Mouse (Mus musculus) midbrain, embryonic 13.5 days (tissue): ENCODE measurements around the gene Hist2h2be. TPM values are rescaled to one million over a fixed set of nuclear protein-coding genes. Genes with fewer than 3 reads are reported as not detected.
"Not testable (repeated sequence)": the region's sequence is repeated elsewhere in the genome, so short reads cannot be mapped to it uniquely, and the experiment has no call there.

ENCODE experiments used
- ATAC-seq: fragments of 200-750 bp; cut with Nextera tagmentation; 2 replicates; pipeline ENCODE4 v1.8.0; 2017; ENCODE audit warnings: mild to moderate bottlenecking, moderate TSS enrichment, moderate library complexity
- H3K27ac ChIP-seq: fragments of 300-500 bp; sonication (generic); 2 replicates; pipeline ENCODE4 v1.5.1; 2015; ENCODE audit warnings: inconsistent platforms, mild to moderate bottlenecking, moderate library complexity
- H3K27me3 ChIP-seq: fragments of 300-500 bp; sonication (generic); 2 replicates; pipeline ENCODE4 v1.6.1; 2015; ENCODE audit warnings: mild to moderate bottlenecking, inconsistent platforms
- H3K36me3 ChIP-seq: fragments of 300-500 bp; sonication (generic); 2 replicates; pipeline ENCODE4 v1.6.1; 2015; ENCODE audit warnings: mild to moderate bottlenecking, inconsistent platforms
- H3K4me1 ChIP-seq: fragments of 300-500 bp; sonication (generic); replicated peaks from 2 replicates; pipeline ENCODE4 v1.6.1; 2015; ENCODE audit warnings: inconsistent platforms
- H3K4me2 ChIP-seq: fragments of 300-500 bp; sonication (generic); replicated peaks from 2 replicates; pipeline ENCODE4 v1.6.1; 2015; ENCODE audit warnings: moderate library complexity, mild to moderate bottlenecking, inconsistent platforms
- H3K4me3 ChIP-seq: fragments of 300-500 bp; sonication (generic); replicated peaks from 2 replicates; pipeline ENCODE4 v1.5.1; 2015; ENCODE audit warnings: mild to moderate bottlenecking, inconsistent platforms
- H3K9ac ChIP-seq: fragments of 300-500 bp; sonication (generic); replicated peaks from 2 replicates; pipeline ENCODE4 v1.6.1; 2015; ENCODE audit warnings: mild to moderate bottlenecking, inconsistent platforms
- H3K9me3 ChIP-seq: fragments of 300-500 bp; sonication (generic); 2 replicates; pipeline ENCODE4 v1.6.1; 2016; ENCODE audit warnings: mild to moderate bottlenecking, inconsistent platforms
- WGBS: fragments of 180-500 bp; shearing (Covaris S2); methylation state at CpG from one replicate; pipeline ENCODE4 v1.1.7; 2015; 5-methylcytosine and 5-hydroxymethylcytosine counted together
- polyA plus RNA-seq: library from polyadenylated mRNA; unstranded; fragments of >200 nt; fragmentation: Nextera tagmentation; extraction: Ambion mirVana; gene quantifications from 2 replicates; pipeline ENCODE4 v1.2.1, GENCODE M21; 2015

Gene Hist2h2be
- 5.9 and 6.5 TPM in 2 replicates for polyA plus RNA-seq

DNA sequence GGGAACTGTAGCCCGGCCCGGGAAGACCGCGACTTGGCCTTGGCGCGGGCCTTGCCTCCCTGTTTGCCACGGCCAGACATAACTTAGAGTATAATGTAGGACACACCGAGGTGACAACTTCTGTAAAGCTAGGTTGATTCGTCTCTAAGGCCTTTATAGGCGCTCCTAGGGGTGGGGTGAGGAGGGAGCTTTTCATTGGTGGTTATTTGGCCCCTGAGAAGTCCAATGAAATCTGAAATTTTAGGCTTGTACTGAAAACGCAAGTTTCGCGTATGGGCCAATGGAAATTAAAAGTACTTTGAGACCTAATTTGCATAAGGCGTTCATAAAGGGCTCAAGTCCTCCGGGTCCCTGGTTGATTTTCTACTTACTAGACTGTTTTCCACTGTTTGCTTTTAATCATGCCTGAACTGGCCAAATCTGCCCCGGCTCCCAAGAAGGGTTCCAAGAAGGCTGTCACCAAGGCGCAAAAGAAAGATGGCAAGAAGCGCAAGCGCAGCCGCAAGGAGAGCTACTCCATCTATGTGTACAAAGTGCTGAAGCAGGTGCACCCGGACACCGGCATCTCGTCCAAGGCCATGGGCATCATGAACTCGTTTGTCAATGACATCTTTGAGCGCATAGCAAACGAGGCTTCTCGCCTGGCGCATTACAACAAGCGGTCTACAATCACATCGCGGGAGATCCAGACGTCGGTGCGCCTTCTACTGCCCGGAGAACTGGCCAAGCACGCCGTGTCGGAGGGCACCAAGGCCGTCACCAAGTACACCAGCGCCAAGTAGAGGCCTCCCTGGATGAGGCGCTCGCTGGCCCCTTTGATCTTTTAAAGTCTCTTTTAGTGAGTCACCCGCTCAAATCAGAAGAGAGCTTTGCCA lies at the start of gene Hist2h2be, which contains the start of gene Hist2h2ac:
Hist2h2be (plus strand) TSS at position 355 of the 875 bp plus-strand sequence.
Hist2h2ac (minus strand) TSS at position 116 of the 875 bp plus-strand sequence.
- Histone ChIP-seq H3K4me3 (peak within 1 kb of the TSS; percentile 67), H3K9ac (peak within 1 kb of the TSS; percentile 82), H3K27me3 (0 out of 2 replicates have a peak, but pooled peaks cover 4% of the 10 kb centered on the region), H3K27ac (peak within 1 kb of the TSS; percentile 96), H3K9me3 (no peaks in the 10 kb centered on the region), H3K36me3 (no peaks in the 10 kb centered on the region), H3K4me2 (peak within 1 kb of the TSS; percentile 86), H3K4me1 (peaks cover 48% of the 10 kb centered on the region)
- WGBS = under 1% methylated on average over 43 of the region's 43 CpGs
- peak; percentile 73 for ATAC-seq

DNA sequence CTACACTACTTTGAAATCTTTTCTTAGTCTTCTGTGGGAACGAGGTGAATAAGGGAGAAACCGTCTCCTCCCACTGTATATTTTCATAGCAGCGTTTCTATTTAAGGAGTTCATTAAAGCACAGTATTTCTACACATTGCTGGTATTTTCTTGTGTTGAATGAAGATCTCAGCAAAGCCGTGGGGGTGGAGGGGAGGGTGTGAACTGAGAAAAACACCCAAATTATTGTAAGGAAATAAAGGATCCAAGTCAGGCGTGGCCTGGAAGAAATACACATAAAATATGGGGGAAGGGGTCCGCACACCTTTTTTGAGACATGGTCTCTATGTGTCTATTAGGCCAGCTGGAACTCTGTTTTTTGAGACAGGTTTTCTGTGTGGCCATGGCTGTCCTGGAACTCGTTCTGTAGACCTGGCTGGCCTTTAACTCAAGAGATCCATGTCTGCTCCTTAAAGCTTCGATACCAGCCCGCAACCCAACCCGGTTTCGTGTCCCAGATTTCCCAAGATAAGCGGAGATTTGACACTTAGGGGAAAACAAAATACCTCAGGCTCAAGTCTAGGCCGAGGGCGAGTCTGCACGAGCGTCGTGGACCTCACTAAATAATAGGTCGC lies 49.2 kb upstream of the Hist2h2be start:
- H3K4me3 ChIP-seq = peak overlapping the region; percentile 85
- 22% methylated on average over 18 of the region's 18 CpGs for WGBS
- H3K4me2 ChIP-seq = peak overlapping the region; percentile 99
- H3K27ac ChIP-seq = peak overlapping the region; percentile 99
- peaks cover 40% of the 10 kb centered on the region for H3K4me1 ChIP-seq
- peak; percentile 40 for ATAC-seq
- peaks cover 32% of the 10 kb centered on the region for H3K36me3 ChIP-seq
- no peaks in the 10 kb centered on the region for H3K9me3 ChIP-seq
- H3K9ac ChIP-seq = peak overlapping the region; percentile 88
- H3K27me3 ChIP-seq = no peaks in the 10 kb centered on the region

DNA sequence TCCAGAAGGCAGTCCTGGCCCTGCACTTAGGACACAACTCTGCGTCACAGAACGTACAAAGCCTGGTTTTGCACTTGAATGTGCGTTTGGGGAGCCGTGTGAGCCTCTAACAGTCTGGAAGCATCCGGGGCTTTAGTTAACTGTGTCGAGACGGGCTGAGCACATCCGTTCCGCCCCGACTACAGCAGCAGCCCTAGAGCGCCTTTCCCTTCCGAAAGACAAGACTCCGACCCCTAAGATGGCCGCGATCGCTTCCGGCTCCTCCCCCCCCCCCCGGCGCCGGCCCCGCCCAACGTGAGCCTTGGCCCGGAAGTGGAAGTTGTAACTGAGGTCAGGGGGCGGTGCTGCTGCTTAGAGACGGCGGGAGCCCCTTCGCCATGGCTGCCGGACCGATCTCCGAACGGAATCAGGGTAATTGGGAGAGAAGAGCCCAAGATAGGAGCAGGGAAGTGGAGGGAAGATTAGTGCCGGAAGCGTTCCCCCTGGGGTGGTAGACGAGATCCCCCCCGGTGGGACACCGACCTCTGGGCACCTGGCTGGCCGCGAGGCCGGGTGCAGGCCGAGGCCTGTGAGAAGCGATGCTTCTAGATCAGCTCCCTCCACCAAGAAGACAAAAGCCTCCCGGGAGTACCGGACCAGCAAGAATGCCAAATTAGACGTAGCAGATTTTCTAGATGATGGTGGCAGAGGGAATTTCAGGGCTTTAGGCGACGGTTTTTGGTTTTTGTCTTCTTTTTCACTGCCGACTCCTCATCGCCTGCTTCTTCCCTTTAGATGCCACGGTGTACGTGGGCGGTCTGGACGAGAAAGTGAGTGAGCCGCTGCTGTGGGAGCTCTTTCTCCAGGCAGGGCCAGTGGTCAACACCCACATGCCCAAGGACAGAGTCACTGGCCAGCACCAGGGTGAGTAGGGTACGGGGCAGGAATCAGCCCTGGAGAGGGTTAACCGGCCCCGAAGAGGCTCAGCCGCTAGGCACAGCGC lies 48.4 kb upstream of the Hist2h2be start, which contains the start of gene Sf3b4:
Sf3b4 (plus strand) TSS at position 136 of the 982 bp plus-strand sequence.
- WGBS = under 1% methylated on average over 57 of the region's 58 CpGs
- Histone ChIP-seq H3K9me3 (no peaks in the 10 kb centered on the region), H3K4me2 (peak within 1 kb of the TSS; percentile 99), H3K27me3 (no peaks in the 10 kb centered on the region), H3K4me3 (peak within 1 kb of the TSS; percentile 85), H3K9ac (peak within 1 kb of the TSS; percentile 88), H3K4me1 (peaks cover 40% of the 10 kb centered on the region), H3K27ac (peak within 1 kb of the TSS; percentile 99), H3K36me3 (peaks cover 38% of the 10 kb centered on the region)
- peak; percentile 96 for ATAC-seq

- peak overlapping the region; percentile 88 for H3K9ac ChIP-seq
- peak overlapping the region; percentile 99 for H3K4me2 ChIP-seq
- peaks cover 40% of the 10 kb centered on the region for H3K4me1 ChIP-seq
- H3K27ac ChIP-seq = 0 out of 2 replicates have a peak overlapping the region, but pooled peaks have one; percentile 99
- H3K9me3 ChIP-seq = no peaks in the 10 kb centered on the region
- WGBS = 39% methylated on average over 7 of the region's 7 CpGs
- H3K36me3 ChIP-seq = peaks cover 45% of the 10 kb centered on the region
- H3K27me3 ChIP-seq = no peaks in the 10 kb centered on the region
- ATAC-seq = no peak
- peak overlapping the region; percentile 85 for H3K4me3 ChIP-seq
Measured at GRCm38 (mm10) chr3:96173185-96173584, 47.7 kb upstream of the Hist2h2be start.

DNA sequence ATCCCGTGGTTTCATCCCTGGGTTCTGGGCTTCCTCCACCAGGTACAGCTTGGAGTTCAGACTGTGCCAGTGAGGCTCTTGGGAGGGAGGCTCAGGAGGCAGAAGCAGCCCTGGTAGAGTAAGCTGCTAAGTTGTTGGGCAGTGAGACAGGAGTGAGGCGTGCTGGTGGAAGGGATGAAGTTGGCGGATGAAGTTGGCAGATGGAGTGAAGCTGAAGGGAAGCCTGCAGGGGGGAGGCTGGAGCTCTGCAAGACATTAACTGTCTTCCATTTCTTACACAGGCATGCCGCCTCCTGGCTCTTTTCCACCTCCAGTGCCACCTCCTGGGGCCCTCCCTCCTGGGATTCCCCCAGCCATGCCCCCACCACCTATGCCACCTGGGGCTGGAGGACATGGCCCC lies 46.9 kb upstream of the Hist2h2be start:
- H3K4me3 ChIP-seq = 0 out of 2 replicates have a peak overlapping the region, but pooled peaks have one; percentile 85
- 93% methylated on average over 4 of the region's 4 CpGs for WGBS

DNA sequence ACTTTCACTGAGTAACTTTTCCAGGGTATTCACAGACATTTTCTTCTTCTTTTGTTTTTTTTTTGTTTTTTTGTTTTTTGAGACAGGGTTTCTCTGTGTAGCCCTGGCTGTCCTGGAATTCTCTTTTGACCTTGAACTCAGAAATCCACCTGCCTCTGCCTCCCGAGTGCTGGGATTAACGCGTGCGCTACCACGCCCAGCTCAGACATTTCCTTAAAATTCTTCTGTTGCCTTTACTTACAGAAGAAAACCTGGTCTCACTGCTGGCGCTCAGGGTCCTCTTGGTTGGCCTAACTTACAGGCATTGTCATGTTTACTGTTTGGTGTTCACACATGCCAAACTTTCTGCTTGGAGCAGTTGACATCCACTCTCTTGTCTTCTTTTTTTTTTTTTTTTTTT lies 45.7 kb upstream of the Hist2h2be start:
- H3K4me2 ChIP-seq = no peak overlapping the region
- H3K27me3 ChIP-seq = no peaks in the 10 kb centered on the region
- 97% methylated on average over 6 of the region's 6 CpGs for WGBS
- H3K4me1 ChIP-seq = peaks cover 39% of the 10 kb centered on the region
- ATAC-seq = no peak
- H3K4me3 ChIP-seq = no peak overlapping the region
- H3K27ac ChIP-seq = no peak overlapping the region
- H3K9ac ChIP-seq = no peak overlapping the region
- H3K36me3 ChIP-seq = peaks cover 50% of the 10 kb centered on the region
- H3K9me3 ChIP-seq = no peaks in the 10 kb centered on the region

More for the DNA sequence above, 46.9 kb upstream of the Hist2h2be start:
- not testable (repeated sequence) for H3K27ac ChIP-seq, H3K27me3 ChIP-seq, H3K9ac ChIP-seq, H3K9me3 ChIP-seq, ATAC-seq
- Histone ChIP-seq H3K4me2 (0 out of 2 replicates have a peak overlapping the region, but pooled peaks have one; percentile 99), H3K36me3 (peaks cover 52% of the 10 kb centered on the region), H3K4me1 (peaks cover 40% of the 10 kb centered on the region)

GRCm38 (mm10) chr3:96178427-96178826 lies 42.5 kb upstream of the Hist2h2be start:
- H3K9ac ChIP-seq = no peak overlapping the region
- H3K27me3 ChIP-seq = no peaks in the 10 kb centered on the region
- peaks cover 47% of the 10 kb centered on the region for H3K36me3 ChIP-seq
- peaks cover 44% of the 10 kb centered on the region for H3K4me1 ChIP-seq
- H3K4me2 ChIP-seq = no peak overlapping the region
- no peak overlapping the region for H3K4me3 ChIP-seq
- WGBS = 94% methylated on average over 4 of the region's 4 CpGs
- no peak overlapping the region for H3K27ac ChIP-seq
- no peaks in the 10 kb centered on the region for H3K9me3 ChIP-seq
- no peak for ATAC-seq

- no peak overlapping the region for H3K27ac ChIP-seq
Measured at GRCm38 (mm10) chr3:96178902-96179301, 42.0 kb upstream of the Hist2h2be start.

DNA sequence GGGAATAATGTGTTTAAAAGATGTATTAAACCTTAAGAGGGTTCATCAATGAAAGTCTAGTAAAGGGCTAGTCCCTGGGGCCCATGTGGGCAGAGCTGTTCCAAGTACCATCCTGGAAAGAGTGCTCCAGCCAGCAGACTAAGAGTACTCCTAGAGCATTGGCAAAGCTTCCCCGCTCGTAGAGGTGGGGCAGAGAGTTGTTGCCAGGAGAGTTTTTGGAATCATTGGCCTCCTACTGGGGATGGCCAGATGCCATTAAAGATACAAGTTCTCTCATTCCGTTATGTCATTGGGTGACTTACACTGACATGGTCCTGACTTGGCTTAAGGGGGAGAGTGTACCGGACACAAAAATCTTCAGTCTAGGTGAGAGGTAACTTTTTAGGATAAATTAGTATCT lies 41.4 kb upstream of the Hist2h2be start:
- Histone ChIP-seq H3K9me3 (no peaks in the 10 kb centered on the region), H3K4me1 (peaks cover 35% of the 10 kb centered on the region), H3K9ac (no peak overlapping the region), H3K27me3 (no peaks in the 10 kb centered on the region), H3K4me3 (no peak overlapping the region), H3K36me3 (peaks cover 40% of the 10 kb centered on the region), H3K27ac (no peak overlapping the region), H3K4me2 (no peak overlapping the region)
- 62% methylated on average over 4 of the region's 4 CpGs for WGBS
- no peak for ATAC-seq

More at GRCm38 (mm10) chr3:96178902-96179301, 42.0 kb upstream of the Hist2h2be start:
- peaks cover 41% of the 10 kb centered on the region for H3K4me1 ChIP-seq
- no peak overlapping the region for H3K4me3 ChIP-seq
- H3K9ac ChIP-seq = no peak overlapping the region
- no peaks in the 10 kb centered on the region for H3K9me3 ChIP-seq
- ATAC-seq = no peak
- H3K4me2 ChIP-seq = no peak overlapping the region
- H3K36me3 ChIP-seq = peaks cover 46% of the 10 kb centered on the region
- no peaks in the 10 kb centered on the region for H3K27me3 ChIP-seq
- WGBS = 86% methylated on average over 2 of the region's 2 CpGs

- Histone ChIP-seq H3K4me3 (peak within 1 kb of the TSS; percentile 69), H3K27ac (peak within 1 kb of the TSS; percentile 82), H3K36me3 (peaks cover 40% of the 10 kb centered on the region), H3K9me3 (no peaks in the 10 kb centered on the region), H3K9ac (peak within 1 kb of the TSS; percentile 85), H3K4me1 (peaks cover 29% of the 10 kb centered on the region), H3K4me2 (peak within 1 kb of the TSS; percentile 67), H3K27me3 (no peaks in the 10 kb centered on the region)
- ATAC-seq = peak; percentile 75
- 0% methylated on average over 12 of the region's 23 CpGs for WGBS
Measured at GRCm38 (mm10) chr3:96180727-96181477, 40.0 kb upstream of the Hist2h2be start, which contains the start of gene Sv2a. TSS of gene Sv2a (plus strand) at chr3:96181151.
